Mouse (Mus musculus): ENCODE results near the gene Larp1.
"Not testable (repeated sequence)": the region's sequence is repeated elsewhere in the genome, so short reads cannot be mapped to it uniquely, and the experiment has no call there.

The Larp1 gene

DNA sequence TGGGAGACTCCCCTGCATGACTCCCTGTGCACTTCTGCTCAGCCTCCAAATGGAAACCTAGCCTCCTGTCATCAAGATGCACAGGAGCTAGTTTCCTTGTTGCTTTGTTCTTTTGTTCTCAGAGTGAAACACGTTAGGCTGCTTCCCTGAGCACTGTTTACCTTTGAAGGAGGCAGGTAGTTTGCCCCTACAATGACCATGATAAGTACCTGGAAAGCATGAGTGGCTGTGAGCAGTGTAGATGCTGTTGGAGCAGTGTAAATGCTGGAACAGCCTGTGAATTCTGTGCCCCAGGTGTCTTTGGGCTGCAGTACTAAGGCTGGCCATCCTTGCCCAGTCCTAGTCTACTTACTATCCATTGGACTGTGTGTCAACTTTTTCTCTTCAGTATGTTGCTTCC, 18.0 kb downstream of the Larp1 start:
- no peak for DNase-seq (ENCODE audit: low spot score in 2 of 2)

DNA sequence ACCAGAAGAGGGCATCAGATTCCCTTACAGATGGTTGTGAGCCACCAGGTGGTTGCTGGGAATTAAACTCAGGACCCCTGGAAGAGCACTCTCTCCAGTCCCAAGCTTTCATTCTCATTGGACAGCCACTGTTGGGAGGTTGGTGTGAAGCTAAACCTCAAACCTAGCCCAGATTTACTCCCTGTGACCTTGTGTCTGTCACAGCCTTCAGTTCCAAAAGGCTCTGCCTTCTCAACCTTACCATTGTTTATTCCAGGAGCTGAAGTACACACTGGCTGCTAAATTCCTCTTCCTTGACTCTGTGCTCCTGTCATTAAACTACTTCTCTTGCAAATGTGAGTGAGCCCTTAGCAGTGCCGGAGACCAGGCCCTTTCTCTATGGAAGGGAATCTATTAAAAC, 20.1 kb downstream of the Larp1 start:
- DNase-seq (ENCODE audit: low spot score in 2 of 2), result no peak

- DNase-seq (ENCODE audit: low spot score in 2 of 2), result no peak
Observed at GRCm38 (mm10) chr11:58029869-58030268, 21.0 kb downstream of the Larp1 start.

DNA sequence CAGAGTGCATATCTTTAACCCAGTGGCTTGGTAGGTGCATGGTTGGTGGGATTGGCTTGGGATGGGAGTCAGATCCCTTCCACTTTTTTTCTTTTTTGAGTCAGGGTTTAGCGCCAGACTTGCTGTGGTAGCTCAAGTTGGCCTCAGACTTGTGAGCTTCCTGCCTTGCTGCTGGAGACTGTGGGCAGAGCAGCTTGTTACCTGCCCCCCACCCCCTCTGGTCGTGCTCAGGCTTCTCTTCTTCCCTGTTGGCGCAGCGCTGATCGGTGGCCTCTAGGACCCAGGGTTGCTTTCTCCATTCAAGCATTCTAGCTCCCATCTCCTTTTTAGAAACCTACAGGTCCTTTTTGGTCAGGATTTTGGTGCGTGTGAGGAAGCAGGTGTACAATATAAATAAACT, 22.3 kb downstream of the Larp1 start:
- DNase-seq (ENCODE audit: low spot score in 2 of 2), result no peak

GRCm38 (mm10) chr11:58033635-58034034, 24.8 kb downstream of the Larp1 start:
- DNase-seq (ENCODE audit: low spot score in 2 of 2), result no peak

DNA sequence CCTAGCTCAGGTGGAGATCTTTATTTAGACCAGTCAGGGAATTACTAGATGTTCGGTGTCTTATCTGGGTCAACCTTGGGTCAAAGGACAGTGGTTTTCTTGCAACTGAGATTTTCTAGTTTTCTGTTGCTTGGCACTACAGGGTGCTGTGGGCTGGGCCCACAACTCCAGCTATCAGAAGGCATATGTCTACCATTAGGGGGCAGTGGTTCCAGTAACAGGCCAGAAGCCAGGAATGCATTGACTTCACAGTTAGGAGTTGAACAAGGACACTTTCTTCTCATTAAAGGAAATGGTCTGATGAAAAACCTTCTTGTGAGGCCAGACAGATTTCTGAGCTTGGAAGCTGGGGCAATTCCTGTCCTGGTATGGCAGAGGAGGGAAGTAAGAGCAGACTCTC, 30.2 kb downstream of the Larp1 start:
- no peak for DNase-seq (ENCODE audit: low spot score in 2 of 2)

DNA sequence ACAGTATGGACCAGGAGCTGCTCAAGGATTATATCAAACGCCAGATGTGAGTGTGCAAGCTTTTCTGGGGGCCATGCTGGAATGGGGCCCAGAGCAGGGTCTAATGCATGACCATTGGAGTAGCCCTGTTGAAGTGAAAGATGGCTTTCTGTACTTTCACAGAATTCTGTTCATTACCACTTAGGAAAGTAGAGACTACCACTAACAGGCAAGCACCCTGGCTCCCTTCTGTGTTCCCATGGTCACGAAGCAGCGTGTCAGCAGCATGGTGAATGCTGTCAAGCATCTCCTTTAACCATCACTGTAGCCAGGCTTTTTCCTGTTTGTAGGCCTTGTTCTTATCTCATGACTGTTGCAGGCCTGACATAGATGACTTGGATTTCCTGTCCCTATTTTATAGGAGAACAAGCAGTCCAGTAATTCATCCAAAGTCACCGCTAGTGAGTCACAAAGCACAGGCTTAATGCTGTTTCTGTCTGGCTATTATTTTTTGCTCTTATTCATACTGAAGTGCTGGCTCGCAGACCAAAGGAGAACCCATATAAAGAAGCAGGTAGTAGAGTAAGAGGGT, 34.1 kb downstream of the Larp1 start:
- DNase-seq (ENCODE audit: low spot score in 2 of 2), result no peak

GRCm38 (mm10) chr11:58046438-58046837, 37.6 kb downstream of the Larp1 start:
- no peak for DNase-seq (ENCODE audit: low spot score in 2 of 2)

DNA sequence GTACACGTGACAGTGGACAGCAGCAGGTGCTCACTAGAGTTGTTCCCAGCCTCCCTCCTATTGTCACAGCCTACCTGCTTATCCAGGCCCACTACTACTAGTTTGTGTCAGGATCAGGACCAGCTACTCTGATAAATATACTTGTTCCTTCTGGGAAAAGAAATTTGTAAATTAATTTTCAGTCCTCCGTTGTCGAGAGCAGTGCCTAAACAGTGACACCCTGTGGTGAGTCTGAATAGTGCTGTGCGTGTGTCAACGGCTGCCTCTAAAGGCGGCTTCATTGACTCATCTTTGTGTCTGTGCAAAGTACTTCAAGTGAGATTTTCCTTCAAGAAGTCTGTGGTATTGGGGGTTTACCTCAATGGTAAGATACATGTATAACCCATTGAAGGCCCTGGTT, 48.6 kb downstream of the Larp1 start:
- DNase-seq (ENCODE audit: low spot score in 2 of 2), result peak; percentile 31 to 44

DNA sequence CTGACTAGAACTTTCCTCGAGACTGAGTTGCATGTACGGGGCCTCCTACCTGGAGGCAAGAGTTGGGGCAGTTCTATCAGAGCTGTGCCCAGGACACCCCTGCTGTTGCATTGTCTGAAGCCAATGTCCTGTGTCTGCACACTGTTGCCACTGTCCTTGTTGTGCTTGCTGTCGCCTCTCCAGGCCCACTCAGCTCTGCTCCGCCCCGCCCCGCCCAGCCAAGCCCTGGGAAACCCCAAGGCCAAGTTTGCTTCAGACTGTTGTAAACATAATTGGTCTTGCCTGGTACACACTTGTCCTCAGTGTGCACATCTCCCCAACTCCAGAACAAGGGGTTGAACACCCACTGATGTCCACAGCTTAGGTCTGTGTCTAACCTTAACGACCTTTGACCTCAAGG, 50.9 kb downstream of the Larp1 start:
- not testable (repeated sequence) for DNase-seq (ENCODE audit: low spot score in 2 of 2)

DNA sequence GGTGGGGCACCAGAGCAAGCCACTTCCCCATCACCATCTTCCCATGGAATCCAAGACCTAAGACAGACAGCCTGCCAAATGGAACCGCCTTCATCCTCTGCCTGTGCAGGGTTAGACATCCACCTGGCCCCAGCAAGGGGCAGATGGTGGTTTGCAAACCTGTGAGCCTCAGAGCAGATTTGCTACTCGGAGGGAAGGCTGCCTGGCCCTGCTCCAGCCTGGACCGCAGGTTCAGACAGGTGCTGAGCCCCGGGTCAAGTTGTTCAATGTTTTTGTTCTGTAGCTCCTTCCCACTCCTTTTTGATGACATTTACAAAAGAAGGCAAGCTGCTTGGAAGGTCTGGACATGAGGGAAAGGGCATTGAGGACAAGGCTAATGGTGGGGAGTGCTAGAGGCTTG, 52.4 kb downstream of the Larp1 start:
- DNase-seq (ENCODE audit: low spot score in 2 of 2), result not testable (repeated sequence)

- DNase-seq (ENCODE audit: low spot score in 2 of 2), result no peak
Observed at GRCm38 (mm10) chr11:58062586-58062985, 53.7 kb downstream of the Larp1 start.

DNA sequence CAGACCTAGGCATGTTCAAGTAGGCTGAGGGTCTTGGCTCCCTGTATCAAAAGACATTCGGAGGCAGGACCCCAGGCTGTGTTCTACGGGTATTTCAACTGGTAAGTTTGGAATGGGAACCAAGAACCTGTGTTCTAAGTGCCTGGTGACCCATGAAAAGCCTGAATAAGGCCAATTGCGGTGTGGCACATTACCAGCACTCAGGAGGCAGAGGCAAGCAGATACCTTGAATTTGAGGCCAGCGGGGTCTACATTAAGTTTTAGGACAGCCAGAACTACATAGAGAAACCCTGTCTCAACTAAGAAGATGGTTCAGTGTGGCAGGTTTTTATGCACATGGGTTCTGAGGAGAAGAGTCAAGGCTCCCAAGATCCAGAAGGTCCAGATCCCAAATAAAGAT, 56.2 kb downstream of the Larp1 start:
- no peak for DNase-seq (ENCODE audit: low spot score in 2 of 2)

- no peak for DNase-seq (ENCODE audit: low spot score in 2 of 2)
Observed at GRCm38 (mm10) chr11:58072978-58073377, 64.1 kb downstream of the Larp1 start.

DNA sequence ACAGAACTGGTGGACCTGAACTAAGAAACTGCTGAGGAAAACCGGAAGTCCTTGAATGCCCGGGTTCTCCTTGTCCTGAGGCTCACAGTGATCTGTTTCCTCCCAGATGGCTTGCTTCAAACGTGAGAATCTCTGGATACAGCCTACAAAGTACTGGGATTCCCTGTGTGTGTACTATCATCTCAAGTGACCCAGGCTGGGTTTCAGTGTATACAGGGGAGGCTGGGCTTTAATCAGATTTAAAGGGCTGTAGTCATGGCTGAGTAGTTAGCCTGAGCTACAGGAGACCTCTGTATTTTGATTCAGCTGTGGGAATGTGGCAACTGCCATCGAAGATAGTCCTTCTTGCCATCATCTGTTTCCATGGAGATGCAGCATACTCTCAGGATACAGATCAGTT, 68.4 kb downstream of the Larp1 start:
- no peak for DNase-seq (ENCODE audit: low spot score in 2 of 2)

DNA sequence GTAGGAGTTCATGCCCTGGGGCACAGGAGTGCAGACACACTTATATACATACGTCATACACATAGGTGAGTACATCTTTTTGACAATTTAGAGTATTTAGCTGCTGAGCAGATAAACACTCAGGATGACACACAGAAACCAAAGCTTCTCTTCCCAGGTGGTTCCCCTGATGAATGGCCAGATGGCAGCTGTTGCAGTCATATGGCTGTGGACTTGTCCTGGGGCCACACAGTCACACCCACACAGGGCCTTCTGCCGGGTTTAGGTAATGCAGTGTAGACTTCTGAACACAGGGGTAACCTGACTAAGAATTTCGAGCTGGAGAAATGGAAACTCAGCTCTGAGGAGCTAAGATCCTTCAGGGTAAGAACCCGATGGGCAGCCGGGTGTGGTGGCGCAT, 72.9 kb downstream of the Larp1 start:
- no peak for DNase-seq (ENCODE audit: low spot score in 2 of 2)

DNA sequence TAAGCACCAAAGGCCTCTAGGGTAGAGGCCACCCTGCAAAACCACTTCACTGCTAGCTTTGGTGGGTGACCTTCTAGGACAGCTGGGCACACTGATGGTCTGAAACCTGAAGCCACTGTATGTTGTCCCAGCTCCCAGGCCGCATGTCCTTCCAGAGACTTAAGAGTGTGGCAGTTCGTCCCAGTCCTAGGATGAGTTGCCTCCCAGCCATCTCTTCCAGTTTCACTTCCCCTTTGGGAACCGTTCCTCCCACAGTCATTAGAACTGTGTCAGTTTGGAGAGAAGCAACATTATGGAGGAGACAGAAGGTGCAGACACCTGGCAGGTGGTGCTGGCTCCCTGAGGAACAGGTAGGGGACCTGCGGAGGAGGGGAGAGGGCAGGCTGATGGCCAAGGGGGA, 83.7 kb downstream of the Larp1 start:
- DNase-seq (ENCODE audit: low spot score in 2 of 2), result no peak

DNA sequence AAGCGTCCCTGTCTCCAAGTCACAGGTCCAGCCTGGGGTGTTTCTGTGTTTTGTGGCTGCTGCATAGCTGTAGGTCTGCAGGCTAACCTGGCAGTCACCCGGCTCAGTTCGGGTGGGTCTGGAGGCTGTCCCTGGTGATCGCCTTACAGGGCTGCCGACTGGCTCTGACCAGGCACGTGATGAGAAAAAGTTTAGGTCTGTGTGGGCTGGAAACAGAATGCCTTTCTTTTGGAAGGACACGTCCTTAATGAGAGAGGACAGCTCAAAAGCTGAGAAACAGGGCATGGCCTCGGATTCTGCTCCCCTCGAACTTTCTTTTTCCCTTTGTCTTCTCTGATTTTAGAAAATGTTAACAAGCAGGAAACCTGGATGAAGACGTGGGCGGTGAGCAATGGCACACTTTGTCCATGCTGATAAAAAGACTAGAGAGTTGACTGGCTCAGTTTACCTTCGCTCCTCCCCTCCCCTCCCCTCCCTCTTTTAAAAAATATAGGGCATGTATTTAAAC, 84.2 kb downstream of the Larp1 start, which contains the start of gene Gm12248:
Gene Gm12248, minus strand, starts transcription at position 114 of the 508 bp plus-strand sequence.
- no peak for DNase-seq (ENCODE audit: low spot score in 2 of 2)

DNA sequence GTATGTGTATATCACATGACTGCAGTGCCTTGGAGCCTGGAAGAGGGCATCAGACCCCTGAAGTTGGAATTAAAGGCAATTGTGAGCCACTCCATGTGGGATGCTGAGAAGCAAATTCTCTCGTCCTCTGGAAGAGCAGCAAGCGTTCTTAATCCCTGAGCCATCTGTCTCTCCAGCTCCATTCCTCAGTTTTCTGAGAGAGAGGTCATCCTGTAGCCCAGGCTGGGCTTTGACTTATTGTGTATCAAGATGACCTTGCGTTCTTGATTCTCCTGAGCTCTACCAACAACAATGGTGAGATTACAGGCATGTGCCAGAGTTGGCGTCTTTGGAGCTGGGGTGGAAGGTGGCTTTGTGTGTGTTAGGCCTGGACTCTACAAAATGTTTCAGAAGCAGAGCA, 85.9 kb downstream of the Larp1 start:
- DNase-seq (ENCODE audit: low spot score in 2 of 2), result no peak

GRCm38 (mm10) chr11:58095561-58095960, 86.7 kb downstream of the Larp1 start:
- no peak for DNase-seq (ENCODE audit: low spot score in 2 of 2)

GRCm38 (mm10) chr11:58096160-58096559, 87.3 kb downstream of the Larp1 start:
- DNase-seq (ENCODE audit: low spot score in 2 of 2), result no peak

DNA sequence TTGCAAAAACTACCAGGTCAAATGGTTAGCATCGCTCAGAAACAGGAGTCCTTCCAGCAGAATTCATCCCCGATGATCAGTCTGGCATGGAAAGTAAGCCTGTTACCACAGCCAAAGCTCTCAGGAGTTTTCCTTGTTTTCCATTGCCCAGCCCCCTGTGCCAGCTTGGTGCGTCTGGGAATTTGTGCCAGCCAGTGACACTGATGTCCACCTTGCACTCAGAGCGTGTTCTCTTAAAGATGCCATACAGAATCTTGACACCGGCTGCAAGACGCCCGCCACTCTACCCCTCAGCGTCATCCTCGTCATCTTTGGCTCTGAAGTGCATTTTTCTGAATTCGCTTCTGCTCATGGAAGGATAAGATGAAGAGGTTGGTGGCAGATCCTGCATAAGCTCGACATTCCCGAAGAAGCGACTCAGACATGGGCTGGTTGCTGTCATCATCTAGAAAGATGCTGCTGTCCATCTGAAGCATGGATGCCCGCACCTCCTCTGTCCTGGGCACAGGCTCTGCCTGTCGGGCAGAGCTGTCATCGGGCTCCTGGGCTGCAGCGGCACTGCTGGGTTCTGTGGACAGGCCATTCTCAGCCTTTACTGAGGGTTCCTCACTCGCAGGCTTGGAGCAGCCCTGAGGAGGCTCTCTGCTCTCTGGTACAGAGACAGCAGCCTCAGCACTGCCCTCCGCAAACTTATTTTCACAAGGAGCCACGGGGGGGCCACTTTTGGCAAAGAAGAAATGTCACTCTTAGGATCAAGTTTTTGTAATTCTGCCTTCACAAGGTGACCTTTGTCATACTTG, 88.2 kb downstream of the Larp1 start:
- DNase-seq (ENCODE audit: low spot score in 2 of 2), result no peak

GRCm38 (mm10) chr11:58097621-58098365, 88.9 kb downstream of the Larp1 start:
- no peak for DNase-seq (ENCODE audit: low spot score in 2 of 2)

All from frontal cortex, postnatal 25 days (tissue).